Mouse (Mus musculus) heart, postnatal 0 days (tissue): ENCODE results near the gene Pou6f2.

Source experiments
- CTCF ChIP-seq: IDR thresholded peaks from 2 replicates; pipeline ENCODE4 v1.5.1; 2016; ENCODE audit warnings: antibody characterized with exemption, control low read depth, low read depth
- EP300 ChIP-seq: IDR thresholded peaks from 2 replicates; pipeline ENCODE4 v1.6.1; 2016; ENCODE audit warnings: antibody characterized with exemption, low read depth

- TF ChIP-seq EP300 = no peak
- no peak for TF ChIP-seq CTCF
These were observed 88.5 kb downstream of the Pou6f2 start for GRCm38 (mm10) chr13:18309024-18309423.
